Mouse (Mus musculus) forebrain, embryonic 13.5 days (tissue): Measurements from ENCODE around the gene Mblac1. TPM values are rescaled to one million over a fixed set of nuclear protein-coding genes. Genes with fewer than 3 reads are reported as not detected.

Source experiments
- ATAC-seq: fragments of 200-750 bp; cut with Nextera tagmentation; 2 replicates; pipeline ENCODE4 v1.8.0; 2017
- H3K27ac ChIP-seq: fragments of 300-500 bp; sonication (generic); 2 replicates; pipeline ENCODE4 v1.5.1; 2015; ENCODE audit warnings: inconsistent platforms, mild to moderate bottlenecking, moderate library complexity
- H3K27me3 ChIP-seq: fragments of 300-500 bp; sonication (generic); 2 replicates; pipeline ENCODE4 v1.6.1; 2015; ENCODE audit warnings: mild to moderate bottlenecking, inconsistent platforms
- H3K36me3 ChIP-seq: fragments of 300-500 bp; sonication (generic); 2 replicates; pipeline ENCODE4 v1.6.1; 2015; ENCODE audit warnings: mild to moderate bottlenecking, inconsistent platforms; ENCODE audit not compliant: poor library complexity, severe bottlenecking
- H3K4me1 ChIP-seq: fragments of 300-500 bp; sonication (generic); 2 replicates; pipeline ENCODE4 v1.6.1; 2015; ENCODE audit warnings: inconsistent platforms
- H3K4me2 ChIP-seq: fragments of 300-500 bp; sonication (generic); 2 replicates; pipeline ENCODE4 v1.6.1; 2015; ENCODE audit warnings: inconsistent platforms, mild to moderate bottlenecking, moderate library complexity
- H3K4me3 ChIP-seq: fragments of 300-500 bp; sonication (generic); 2 replicates; pipeline ENCODE4 v1.5.1; 2015; ENCODE audit warnings: mild to moderate bottlenecking, inconsistent platforms
- H3K9ac ChIP-seq: fragments of 300-500 bp; sonication (generic); 2 replicates; pipeline ENCODE4 v1.6.1; 2015; ENCODE audit warnings: mild to moderate bottlenecking, inconsistent platforms
- H3K9me3 ChIP-seq: fragments of 300-500 bp; sonication (generic); replicated peaks from 2 replicates; pipeline ENCODE4 v1.6.1; 2016; ENCODE audit warnings: inconsistent platforms
- WGBS: fragments of 180-500 bp; shearing (Covaris S2); methylation state at CpG from one replicate; pipeline ENCODE4 v1.1.7; 2015; 5-methylcytosine and 5-hydroxymethylcytosine counted together
- polyA plus RNA-seq: library from polyadenylated mRNA; unstranded; fragments of >200 nt; fragmentation: Nextera tagmentation; extraction: Ambion mirVana; gene quantifications from 2 replicates; pipeline ENCODE4 v1.2.1, GENCODE M21; 2015

The Mblac1 gene
- 10.8 and 12.2 TPM in 2 replicates for polyA plus RNA-seq

- Histone ChIP-seq H3K27me3 (no peaks in the 10 kb centered on the region), H3K4me2 (peak within 1 kb of the TSS; percentile 96), H3K9ac (peak within 1 kb of the TSS; percentile 91), H3K4me1 (peaks cover 17% of the 10 kb centered on the region), H3K9me3 (no peaks in the 10 kb centered on the region), H3K36me3 (peaks cover 36% of the 10 kb centered on the region), H3K4me3 (peak within 1 kb of the TSS; percentile 77), H3K27ac (peak within 1 kb of the TSS; percentile 81)
- 8% methylated on average over 54 of the region's 54 CpGs for WGBS
- peak; percentile 87 for ATAC-seq
Measured at GRCm38 (mm10) chr5:138193771-138194727, at the start of gene Mblac1. TSS of gene Mblac1 (plus strand) at chr5:138194314.

GRCm38 (mm10) chr5:138154390-138154789 lies 39.7 kb upstream of the Mblac1 start:
- ATAC-seq, result no peak
- no peak overlapping the region; the same call in 1 of the 2 replicates for H3K27ac ChIP-seq
- peaks cover 34% of the 10 kb centered on the region for H3K36me3 ChIP-seq
- H3K4me3 ChIP-seq, result peak overlapping the region; percentile 86
- H3K9me3 ChIP-seq, result no peaks in the 10 kb centered on the region
- peak overlapping the region; percentile 76 for H3K4me2 ChIP-seq
- H3K4me1 ChIP-seq, result peaks cover 12% of the 10 kb centered on the region
- no peaks in the 10 kb centered on the region for H3K27me3 ChIP-seq
- WGBS, result 87% methylated on average over 3 of the region's 3 CpGs
- peak overlapping the region; percentile 96 for H3K9ac ChIP-seq

- peaks cover 12% of the 10 kb centered on the region for H3K4me1 ChIP-seq
- no peaks in the 10 kb centered on the region for H3K27me3 ChIP-seq
- no peaks in the 10 kb centered on the region for H3K9me3 ChIP-seq
- H3K9ac ChIP-seq, result peak within 1 kb of the TSS; percentile 96
- H3K4me2 ChIP-seq, result peak within 1 kb of the TSS; percentile 76
- peak within 1 kb of the TSS; percentile 86 for H3K4me3 ChIP-seq
- under 1% methylated on average over 31 of the region's 31 CpGs for WGBS
- H3K27ac ChIP-seq, result peak within 1 kb of the TSS; percentile 94
- peaks cover 29% of the 10 kb centered on the region for H3K36me3 ChIP-seq
- peak; percentile 97 for ATAC-seq
Measured at GRCm38 (mm10) chr5:138155443-138155976, 38.6 kb upstream of the Mblac1 start, which contains the start of gene Zfp113. TSS of gene Zfp113 (minus strand) at chr5:138155744.

GRCm38 (mm10) chr5:138160224-138160762 lies 33.8 kb upstream of the Mblac1 start:
- 62% methylated on average over 7 of the region's 7 CpGs for WGBS
- H3K4me2 ChIP-seq, result peak overlapping the region; percentile 89
- 0 out of 2 replicates have a peak overlapping the region, but pooled peaks have one; percentile 21 for H3K27ac ChIP-seq
- peak; percentile 1; the same call in 1 of the 2 replicates for ATAC-seq
- H3K4me1 ChIP-seq, result peaks cover 11% of the 10 kb centered on the region
- peaks cover 29% of the 10 kb centered on the region for H3K36me3 ChIP-seq
- H3K27me3 ChIP-seq, result no peaks in the 10 kb centered on the region
- H3K9ac ChIP-seq, result peak overlapping the region; percentile 89
- H3K4me3 ChIP-seq, result peak overlapping the region; percentile 82
- no peaks in the 10 kb centered on the region for H3K9me3 ChIP-seq

- peak within 1 kb of the TSS; percentile 44; the same call in 1 of the 2 replicates for H3K27ac ChIP-seq
- peak within 1 kb of the TSS; percentile 89 for H3K9ac ChIP-seq
- WGBS, result under 1% methylated on average over 42 of the region's 42 CpGs
- peak within 1 kb of the TSS; percentile 89 for H3K4me2 ChIP-seq
- H3K4me1 ChIP-seq, result peaks cover 11% of the 10 kb centered on the region
- no peaks in the 10 kb centered on the region for H3K9me3 ChIP-seq
- peaks cover 37% of the 10 kb centered on the region for H3K36me3 ChIP-seq
- peak within 1 kb of the TSS; percentile 82 for H3K4me3 ChIP-seq
- no peaks in the 10 kb centered on the region for H3K27me3 ChIP-seq
- peak; percentile 97 for ATAC-seq
Measured at GRCm38 (mm10) chr5:138160842-138161665, 33.1 kb upstream of the Mblac1 start, which contains the start of gene Cops6. TSS of gene Cops6 (plus strand) at chr5:138161071.

GRCm38 (mm10) chr5:138163046-138163445 lies 31.1 kb upstream of the Mblac1 start:
- no peak overlapping the region for H3K9ac ChIP-seq
- no peak overlapping the region for H3K4me2 ChIP-seq

GRCm38 (mm10) chr5:138163610-138164009 lies 30.5 kb upstream of the Mblac1 start:
- no peaks in the 10 kb centered on the region for H3K9me3 ChIP-seq
- no peaks in the 10 kb centered on the region for H3K27me3 ChIP-seq
- ATAC-seq, result no peak
- H3K9ac ChIP-seq, result no peak overlapping the region
- H3K4me2 ChIP-seq, result no peak overlapping the region
- peaks cover 61% of the 10 kb centered on the region for H3K36me3 ChIP-seq
- peaks cover 11% of the 10 kb centered on the region for H3K4me1 ChIP-seq
- 62% methylated on average over 10 of the region's 10 CpGs for WGBS
- H3K4me3 ChIP-seq, result no peak overlapping the region
- H3K27ac ChIP-seq, result no peak overlapping the region

More at GRCm38 (mm10) chr5:138163046-138163445, 31.1 kb upstream of the Mblac1 start:
- peaks cover 57% of the 10 kb centered on the region for H3K36me3 ChIP-seq
- peaks cover 11% of the 10 kb centered on the region for H3K4me1 ChIP-seq
- no peak for ATAC-seq
- 80% methylated on average over 6 of the region's 6 CpGs for WGBS
- H3K27ac ChIP-seq, result no peak overlapping the region
- no peaks in the 10 kb centered on the region for H3K27me3 ChIP-seq
- no peaks in the 10 kb centered on the region for H3K9me3 ChIP-seq
- no peak overlapping the region for H3K4me3 ChIP-seq

- WGBS, result 80% methylated on average over 8 of the region's 8 CpGs
- no peak overlapping the region for H3K4me2 ChIP-seq
- peaks cover 22% of the 10 kb centered on the region for H3K4me1 ChIP-seq
- H3K4me3 ChIP-seq, result no peak overlapping the region
- H3K36me3 ChIP-seq, result peaks cover 74% of the 10 kb centered on the region
- no peaks in the 10 kb centered on the region for H3K9me3 ChIP-seq
- H3K27me3 ChIP-seq, result no peaks in the 10 kb centered on the region
- peak overlapping the region; percentile 13; the same call in 1 of the 2 replicates for H3K9ac ChIP-seq
- no peak for ATAC-seq
- no peak overlapping the region for H3K27ac ChIP-seq
Measured at GRCm38 (mm10) chr5:138165594-138165993, 28.5 kb upstream of the Mblac1 start.

- Histone ChIP-seq H3K27ac (peak overlapping the region; percentile 95), H3K4me1 (peaks cover 37% of the 10 kb centered on the region), H3K9ac (peak overlapping the region; percentile 79), H3K4me3 (peak overlapping the region; percentile 78), H3K36me3 (peaks cover 57% of the 10 kb centered on the region), H3K27me3 (no peaks in the 10 kb centered on the region), H3K4me2 (peak overlapping the region; percentile 87), H3K9me3 (no peaks in the 10 kb centered on the region)
- ATAC-seq, result peak; percentile 88
- under 1% methylated on average over 47 of the region's 47 CpGs for WGBS
Measured at GRCm38 (mm10) chr5:138170936-138171561, 23.1 kb upstream of the Mblac1 start.

GRCm38 (mm10) chr5:138171695-138172491 lies 22.2 kb upstream of the Mblac1 start, which contains the start of the genes Ap4m1 and Mcm7:
TSS of gene Ap4m1 (plus strand) at chr5:138172002.
TSS of gene Mcm7 (minus strand) at chr5:138172422.
- Histone ChIP-seq H3K36me3 (peaks cover 57% of the 10 kb centered on the region), H3K4me2 (peak within 1 kb of the TSS; percentile 87), H3K27ac (peak within 1 kb of the TSS; percentile 95), H3K27me3 (no peaks in the 10 kb centered on the region), H3K9me3 (no peaks in the 10 kb centered on the region), H3K4me3 (peak within 1 kb of the TSS; percentile 78), H3K4me1 (peaks cover 37% of the 10 kb centered on the region), H3K9ac (peak within 1 kb of the TSS; percentile 79)
- ATAC-seq, result peak; percentile 93
- under 1% methylated on average over 54 of the region's 54 CpGs for WGBS
